Mouse (Mus musculus): Measurements from ENCODE around the gene Csnk2b. TPM values are rescaled to one million over a fixed set of nuclear protein-coding genes. Genes with fewer than 3 reads are reported as not detected.

The Csnk2b gene
- total RNA-seq, 1 experiment from 2014 or later = 306 TPM

GRCm38 (mm10) chr17:35153931-35154330 is 32.1 kb upstream of the Csnk2b start:
- ATAC-seq (replicated peaks; ENCODE audit: low read depth, poor library complexity, severe bottlenecking) = no peak

- ATAC-seq (replicated peaks; ENCODE audit: low read depth, poor library complexity, severe bottlenecking) = no peak
Observed at GRCm38 (mm10) chr17:35153077-35153476, 31.2 kb upstream of the Csnk2b start.

- no peak for ATAC-seq (replicated peaks; ENCODE audit: low read depth, poor library complexity, severe bottlenecking)
Observed at GRCm38 (mm10) chr17:35152121-35152520, 30.3 kb upstream of the Csnk2b start.

- ATAC-seq (replicated peaks; ENCODE audit: low read depth, poor library complexity, severe bottlenecking) = no peak
Observed at GRCm38 (mm10) chr17:35147922-35148639, 26.2 kb upstream of the Csnk2b start.

GRCm38 (mm10) chr17:35147348-35147747 is 25.5 kb upstream of the Csnk2b start:
- ATAC-seq (replicated peaks; ENCODE audit: low read depth, poor library complexity, severe bottlenecking) = no peak

GRCm38 (mm10) chr17:35146139-35146538 is 24.3 kb upstream of the Csnk2b start:
- ATAC-seq (replicated peaks; ENCODE audit: low read depth, poor library complexity, severe bottlenecking) = no peak

GRCm38 (mm10) chr17:35141971-35142370 is 20.1 kb upstream of the Csnk2b start:
- ATAC-seq (replicated peaks; ENCODE audit: low read depth, poor library complexity, severe bottlenecking) = no peak

- no peak for ATAC-seq (replicated peaks; ENCODE audit: low read depth, poor library complexity, severe bottlenecking)
Observed at GRCm38 (mm10) chr17:35140490-35140996, 18.7 kb upstream of the Csnk2b start.

GRCm38 (mm10) chr17:35139269-35139668 is 17.4 kb upstream of the Csnk2b start:
- no peak for ATAC-seq (replicated peaks; ENCODE audit: low read depth, poor library complexity, severe bottlenecking)

GRCm38 (mm10) chr17:35135591-35136320 is 13.9 kb upstream of the Csnk2b start:
- peak; percentile 46 for ATAC-seq (replicated peaks; ENCODE audit: low read depth, poor library complexity, severe bottlenecking)

GRCm38 (mm10) chr17:35134801-35135590 is 13.1 kb upstream of the Csnk2b start, which contains the start of gene Bag6:
Gene Bag6, plus strand, starts transcription at chr17:35135178.
- peak; percentile 78 for ATAC-seq (replicated peaks; ENCODE audit: low read depth, poor library complexity, severe bottlenecking)

- no peak for ATAC-seq (replicated peaks; ENCODE audit: low read depth, poor library complexity, severe bottlenecking)
Observed at GRCm38 (mm10) chr17:35133517-35133916, 11.7 kb upstream of the Csnk2b start.

- no peak for ATAC-seq (replicated peaks; ENCODE audit: low read depth, poor library complexity, severe bottlenecking)
Observed at GRCm38 (mm10) chr17:35132174-35132560, 10.3 kb upstream of the Csnk2b start.

GRCm38 (mm10) chr17:35131500-35132173 is 9.8 kb upstream of the Csnk2b start, which contains the start of gene Apom:
Gene Apom, minus strand, starts transcription at chr17:35132050.
- no peak for ATAC-seq (replicated peaks; ENCODE audit: low read depth, poor library complexity, severe bottlenecking)

- ATAC-seq (replicated peaks; ENCODE audit: low read depth, poor library complexity, severe bottlenecking) = no peak
Observed at GRCm38 (mm10) chr17:35131038-35131437, 9.2 kb upstream of the Csnk2b start.

- ATAC-seq (replicated peaks; ENCODE audit: low read depth, poor library complexity, severe bottlenecking) = no peak
Observed at GRCm38 (mm10) chr17:35128996-35129395, 7.1 kb upstream of the Csnk2b start.

GRCm38 (mm10) chr17:35127017-35127416 is 5.2 kb upstream of the Csnk2b start:
- ATAC-seq (replicated peaks; ENCODE audit: low read depth, poor library complexity, severe bottlenecking) = no peak

- ATAC-seq (replicated peaks; ENCODE audit: low read depth, poor library complexity, severe bottlenecking) = peak; percentile 33
Observed at GRCm38 (mm10) chr17:35126206-35126611, 4.4 kb upstream of the Csnk2b start, which contains the start of gene D17H6S53E. Gene D17H6S53E, plus strand, starts transcription at chr17:35126373.

- no peak for ATAC-seq (replicated peaks; ENCODE audit: low read depth, poor library complexity, severe bottlenecking)
Observed at GRCm38 (mm10) chr17:35125578-35125977, 3.7 kb upstream of the Csnk2b start.

GRCm38 (mm10) chr17:35125081-35125480 is 3.2 kb upstream of the Csnk2b start:
- ATAC-seq (replicated peaks; ENCODE audit: low read depth, poor library complexity, severe bottlenecking) = no peak
